Mouse (Mus musculus): ENCODE data around the gene H2-Oa. TPM values are rescaled to one million over a fixed set of nuclear protein-coding genes. Genes with fewer than 3 reads are reported as not detected.

Gene H2-Oa
- total RNA-seq, 2 experiments from 2014 or later, result 0.47 TPM; not detected in 1

DNA sequence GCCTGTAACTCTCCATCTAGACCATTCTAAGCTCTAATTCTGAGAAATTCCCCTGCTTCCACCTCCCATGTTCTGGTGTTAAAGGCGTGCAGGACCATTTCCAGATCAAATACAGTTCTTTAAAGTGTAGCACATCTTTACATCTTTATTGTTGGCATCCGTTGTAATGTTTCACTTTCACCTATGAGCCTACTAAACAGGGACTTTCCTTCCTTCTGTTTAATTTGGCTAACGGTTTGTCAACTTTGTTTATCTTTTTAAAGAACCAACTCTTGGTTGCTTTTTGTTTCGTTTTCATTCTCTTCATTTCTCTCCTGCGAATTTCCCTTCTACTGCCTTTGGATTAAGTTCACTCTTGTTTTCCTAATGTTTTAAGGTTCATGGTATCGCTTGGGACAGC lies 10.7 kb downstream of the H2-Oa start:
- no peak overlapping the region for H3K4me3 ChIP-seq
- intact Hi-C loops (cut with DNase I), result no loop called here
- H3K27ac ChIP-seq, result no peak overlapping the region
- TF ChIP-seq CTCF (IDR thresholded peaks at IDR 0.05), result no peak
- no peak for DNase-seq (ENCODE audit: extremely low spot score in 1 of 2, low spot score in 2 of 2)

DNA sequence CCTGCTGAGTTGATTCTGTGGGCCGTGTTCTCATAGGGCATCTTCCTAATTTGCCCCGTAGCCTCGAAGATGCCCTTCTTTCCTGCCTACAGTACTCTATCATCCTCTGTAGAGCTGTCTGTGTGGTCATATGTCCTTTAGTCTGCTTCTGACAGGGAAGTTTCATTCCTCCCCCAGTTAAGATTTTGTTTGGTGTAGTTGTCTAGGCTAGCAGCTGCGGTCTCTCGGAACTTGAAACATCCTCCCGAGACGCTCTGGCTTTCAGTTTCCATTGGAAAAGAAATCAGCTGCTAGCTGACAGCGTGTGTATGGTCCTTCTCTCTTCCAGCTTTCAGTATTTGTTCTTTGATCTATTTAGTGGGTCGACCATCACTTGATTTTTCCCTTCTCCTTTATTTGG lies 12.7 kb downstream of the H2-Oa start:
- Histone ChIP-seq H3K4me3 (no peak overlapping the region), H3K27ac (no peak overlapping the region)
- intact Hi-C loops (cut with DNase I), result no loop called here
- DNase-seq (ENCODE audit: extremely low spot score in 1 of 2, low spot score in 2 of 2), result no peak
- no peak for TF ChIP-seq CTCF (IDR thresholded peaks at IDR 0.05)

DNA sequence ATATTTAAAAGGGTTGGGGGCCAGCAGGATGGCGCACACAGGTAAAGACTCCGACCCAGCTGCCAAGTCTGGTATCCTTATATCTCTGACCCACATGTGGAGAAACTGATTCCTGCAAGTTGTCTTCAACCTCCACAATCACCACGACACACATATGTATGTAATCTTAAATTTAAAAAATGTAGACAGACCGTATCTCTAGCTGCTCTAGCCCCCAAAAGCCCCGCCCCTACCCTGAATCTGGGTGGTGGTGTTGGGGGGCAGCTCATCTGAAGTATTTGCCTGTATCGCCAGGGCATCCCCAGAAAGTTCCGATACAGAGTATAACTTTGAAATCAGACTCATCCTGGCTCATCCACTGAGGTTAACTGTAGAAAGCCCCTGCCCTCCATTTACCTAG lies 14.4 kb downstream of the H2-Oa start:
- Histone ChIP-seq H3K27ac (no peak overlapping the region), H3K4me3 (no peak overlapping the region)
- TF ChIP-seq CTCF (IDR thresholded peaks at IDR 0.05), result no peak
- intact Hi-C loops (cut with DNase I), result no loop called here
- no peak for DNase-seq (ENCODE audit: extremely low spot score in 1 of 2, low spot score in 2 of 2)

DNA sequence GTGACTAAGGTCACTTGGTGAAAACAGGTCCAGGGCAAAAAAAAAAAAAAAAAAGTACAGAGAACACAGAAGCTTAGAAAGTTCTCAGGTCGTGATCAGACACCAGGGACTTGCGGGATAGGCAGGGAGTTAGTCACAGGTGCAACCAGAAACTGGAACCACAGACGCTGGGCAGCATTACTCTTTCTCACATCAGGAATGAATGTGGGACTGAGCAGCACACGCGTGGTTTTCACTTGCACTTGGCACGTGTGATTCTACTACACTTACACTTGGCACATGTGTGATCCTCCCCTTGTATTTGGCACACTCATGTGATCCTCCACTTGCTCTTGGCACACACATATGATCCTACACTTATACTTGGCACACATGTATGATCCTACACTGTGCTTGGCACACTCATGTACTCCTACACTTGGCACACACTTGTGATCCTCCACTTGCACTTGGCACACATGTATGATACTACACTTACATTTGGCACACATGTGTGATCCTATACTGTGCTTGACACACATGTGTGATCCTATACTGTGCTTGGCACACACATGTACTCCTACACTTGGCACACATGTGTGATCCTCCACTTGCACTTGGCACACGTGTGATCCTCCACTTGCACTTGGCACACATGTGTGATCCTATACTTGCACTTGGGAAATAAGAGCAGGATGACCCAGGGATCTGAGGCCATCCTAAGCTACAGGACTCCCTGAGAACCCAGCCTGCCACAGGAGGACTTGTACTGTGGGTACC lies 15.1 kb downstream of the H2-Oa start:
- Histone ChIP-seq H3K27ac (no peak overlapping the region), H3K4me3 (no peak overlapping the region)
- intact Hi-C loops (cut with DNase I), result no loop called here
- TF ChIP-seq CTCF (IDR thresholded peaks at IDR 0.05), result no peak
- no peak for DNase-seq (ENCODE audit: extremely low spot score in 1 of 2, low spot score in 2 of 2)

DNA sequence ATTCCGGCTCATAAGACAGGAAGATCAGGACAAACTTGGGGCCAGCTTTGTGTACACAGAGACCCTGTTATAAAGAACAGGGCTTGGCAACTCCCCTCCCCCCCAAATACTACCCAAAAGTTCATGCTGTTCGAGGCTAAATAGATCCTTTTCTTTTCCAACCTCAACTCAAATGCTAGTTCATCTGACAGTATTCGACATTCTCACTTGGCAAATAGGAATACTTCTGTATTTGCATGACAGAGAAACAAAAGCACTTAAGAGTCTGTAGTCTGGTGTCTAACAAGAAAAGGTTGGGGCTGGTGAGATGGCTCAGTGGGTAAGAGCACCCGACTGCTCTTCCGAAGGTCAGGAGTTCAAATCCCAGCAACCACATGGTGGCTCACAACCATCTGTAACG lies 16.3 kb downstream of the H2-Oa start:
- no peak for TF ChIP-seq CTCF (IDR thresholded peaks at IDR 0.05)
- no peak for DNase-seq (ENCODE audit: extremely low spot score in 1 of 2, low spot score in 2 of 2)
- intact Hi-C loops (cut with DNase I), result no loop called here
- Histone ChIP-seq H3K4me3 (no peak overlapping the region), H3K27ac (no peak overlapping the region)

DNA sequence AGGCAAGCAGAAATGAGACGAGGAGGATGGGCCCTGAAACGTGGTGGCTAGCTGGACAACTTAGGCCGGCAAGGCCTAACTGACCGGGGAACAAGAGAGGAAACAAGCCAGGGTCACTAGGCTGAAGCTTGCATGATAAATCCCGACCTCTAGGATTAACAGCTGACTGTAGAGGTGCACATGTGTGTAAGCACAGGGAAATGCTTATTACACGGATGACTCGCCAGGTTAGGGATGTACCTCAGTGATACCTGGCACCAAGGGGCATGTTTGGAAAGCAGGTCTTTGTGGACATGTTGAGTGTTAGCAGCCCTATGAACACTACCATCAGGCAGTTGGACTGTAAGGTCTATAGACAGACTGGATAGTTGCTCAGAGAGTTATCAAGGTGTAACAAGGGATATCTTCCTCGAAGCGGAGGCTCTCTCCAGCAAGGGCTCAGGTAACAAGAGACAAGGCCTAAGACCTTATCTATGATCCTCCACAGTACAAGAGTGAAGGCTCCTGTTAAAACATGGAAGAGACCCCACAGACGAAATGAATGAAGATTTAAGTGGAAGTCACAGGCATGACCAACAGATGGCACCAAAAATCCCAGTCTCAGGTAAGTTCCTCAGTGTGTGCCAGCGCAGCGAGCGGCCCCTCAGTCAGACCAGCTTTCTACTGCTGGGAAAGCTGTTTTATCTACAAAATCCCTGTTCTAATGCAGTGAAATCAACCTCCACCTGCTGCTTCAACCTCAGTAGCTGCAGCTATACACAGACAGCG lies 17.1 kb downstream of the H2-Oa start:
- TF ChIP-seq CTCF (IDR thresholded peaks at IDR 0.05), result peak; percentile 48
- DNase-seq (ENCODE audit: extremely low spot score in 1 of 2, low spot score in 2 of 2), result no peak
- Histone ChIP-seq H3K27ac (no peak overlapping the region), H3K4me3 (no peak overlapping the region)
- intact Hi-C loops (cut with DNase I), result no loop called here

DNA sequence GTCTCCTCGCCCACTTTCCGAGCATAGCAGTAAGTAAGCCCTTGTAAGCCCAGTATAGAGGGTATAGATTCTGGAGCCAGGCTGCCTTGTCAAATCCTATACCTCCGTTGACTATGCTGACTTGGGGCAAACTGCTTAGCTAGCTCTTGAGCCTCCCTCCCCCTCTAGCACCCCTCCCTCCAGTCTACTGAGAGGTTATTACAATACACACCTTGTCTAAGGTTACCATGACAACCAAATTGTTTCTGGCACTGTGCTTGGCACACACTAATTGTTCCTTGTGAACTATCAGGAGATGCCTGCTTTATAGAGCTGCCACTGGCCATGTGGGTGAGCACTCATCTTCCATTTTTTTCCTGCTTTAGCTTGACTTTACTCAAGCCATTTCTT lies 17.7 kb downstream of the H2-Oa start:
- no peak for DNase-seq (ENCODE audit: extremely low spot score in 1 of 2, low spot score in 2 of 2)
- Histone ChIP-seq H3K27ac (no peak overlapping the region), H3K4me3 (no peak overlapping the region)
- TF ChIP-seq CTCF (IDR thresholded peaks at IDR 0.05), result no peak
- intact Hi-C loops (cut with DNase I), result loop anchor here (2.0 kb wide), 1 partner anchor 73 kb away; no protein-coding TSS in a partner anchor

DNA sequence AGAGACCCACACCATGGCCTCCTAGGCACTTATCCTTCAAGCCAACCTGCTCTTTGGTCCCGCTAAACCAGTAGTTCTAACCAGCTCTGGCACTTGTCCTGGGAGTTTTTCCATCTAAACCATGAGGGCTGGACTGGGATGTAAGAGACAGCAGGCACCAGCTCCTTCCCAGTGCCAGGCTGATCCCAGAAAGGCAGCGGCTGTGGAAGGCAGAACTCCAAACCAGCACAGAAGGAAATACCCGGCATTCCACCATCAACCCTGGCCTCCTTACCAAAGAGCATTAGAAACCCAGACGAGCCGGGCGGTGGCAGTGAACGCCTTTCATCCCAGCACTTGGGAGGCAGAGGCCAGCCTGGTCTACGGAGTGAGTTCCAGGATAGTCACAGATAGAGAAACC lies 18.2 kb downstream of the H2-Oa start:
- intact Hi-C loops (cut with DNase I), result loop anchor here (2.0 kb wide), 1 partner anchor 74 kb away; no protein-coding TSS in a partner anchor
- no peak overlapping the region for H3K27ac ChIP-seq

DNA sequence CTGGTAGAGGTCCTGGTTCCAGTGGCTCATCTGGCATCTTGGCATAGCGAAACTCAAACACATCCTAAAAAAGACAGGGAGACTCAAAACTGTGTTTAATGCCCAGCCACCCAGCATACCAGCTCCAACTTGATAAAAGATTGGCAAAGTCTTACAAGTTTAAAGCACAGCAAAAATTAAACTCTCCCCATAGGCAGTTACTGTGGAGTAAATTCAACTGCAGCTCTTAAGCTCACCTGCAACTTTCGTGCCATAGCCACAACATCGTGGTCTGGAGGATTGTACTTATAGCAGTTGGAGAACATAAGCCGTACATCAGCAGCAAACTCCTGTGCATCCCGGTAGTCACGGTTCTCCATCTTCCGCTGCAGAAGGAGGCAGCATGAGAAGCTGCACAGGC lies 22.0 kb downstream of the H2-Oa start:
- TF ChIP-seq CTCF (IDR thresholded peaks at IDR 0.05), result no peak
- Histone ChIP-seq H3K4me3 (no peak overlapping the region), H3K27ac (no peak overlapping the region)
- intact Hi-C loops (cut with DNase I), result no loop called here
- DNase-seq (ENCODE audit: extremely low spot score in 1 of 2, low spot score in 2 of 2), result no peak

More for the DNA sequence above, 18.2 kb downstream of the H2-Oa start:
- TF ChIP-seq CTCF (IDR thresholded peaks at IDR 0.05), result no peak
- no peak for DNase-seq (ENCODE audit: extremely low spot score in 1 of 2, low spot score in 2 of 2)
- H3K4me3 ChIP-seq, result no peak overlapping the region

DNA sequence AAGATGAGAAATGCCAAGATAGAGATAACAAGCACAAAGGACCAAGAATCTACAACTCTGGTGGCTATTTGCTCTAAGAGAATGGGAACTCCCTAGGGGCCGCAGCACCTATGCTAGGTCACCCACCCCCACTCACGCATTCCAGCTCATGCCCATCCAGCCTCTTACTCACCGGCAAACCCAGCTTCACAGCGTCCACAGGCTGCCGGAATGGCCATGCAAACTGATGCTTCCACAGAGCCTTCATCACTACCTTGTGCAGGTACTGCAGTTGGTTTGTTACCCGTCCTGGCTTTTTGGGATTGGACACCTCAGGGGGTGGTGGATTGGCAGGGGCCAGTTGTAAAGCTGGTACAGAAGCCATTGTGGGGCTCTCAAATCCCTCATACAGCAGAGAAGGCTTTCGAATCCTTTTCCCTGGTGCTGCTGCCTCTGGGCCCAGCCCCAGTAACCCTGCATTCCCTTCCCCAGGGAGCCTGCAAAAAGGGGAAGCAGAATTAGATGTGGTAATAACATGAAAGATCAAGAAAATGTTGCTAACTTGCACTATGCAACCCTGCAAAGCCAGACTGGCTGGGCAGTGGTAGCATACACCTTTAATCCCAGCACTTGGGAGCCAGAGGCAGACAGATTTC lies 24.7 kb downstream of the H2-Oa start:
- TF ChIP-seq CTCF (IDR thresholded peaks at IDR 0.05), result no peak
- H3K27ac ChIP-seq, result no peak overlapping the region
- H3K4me3 ChIP-seq, result peak overlapping the region; percentile 90
- no peak for DNase-seq (ENCODE audit: extremely low spot score in 1 of 2, low spot score in 2 of 2)
- intact Hi-C loops (cut with DNase I), result no loop called here

DNA sequence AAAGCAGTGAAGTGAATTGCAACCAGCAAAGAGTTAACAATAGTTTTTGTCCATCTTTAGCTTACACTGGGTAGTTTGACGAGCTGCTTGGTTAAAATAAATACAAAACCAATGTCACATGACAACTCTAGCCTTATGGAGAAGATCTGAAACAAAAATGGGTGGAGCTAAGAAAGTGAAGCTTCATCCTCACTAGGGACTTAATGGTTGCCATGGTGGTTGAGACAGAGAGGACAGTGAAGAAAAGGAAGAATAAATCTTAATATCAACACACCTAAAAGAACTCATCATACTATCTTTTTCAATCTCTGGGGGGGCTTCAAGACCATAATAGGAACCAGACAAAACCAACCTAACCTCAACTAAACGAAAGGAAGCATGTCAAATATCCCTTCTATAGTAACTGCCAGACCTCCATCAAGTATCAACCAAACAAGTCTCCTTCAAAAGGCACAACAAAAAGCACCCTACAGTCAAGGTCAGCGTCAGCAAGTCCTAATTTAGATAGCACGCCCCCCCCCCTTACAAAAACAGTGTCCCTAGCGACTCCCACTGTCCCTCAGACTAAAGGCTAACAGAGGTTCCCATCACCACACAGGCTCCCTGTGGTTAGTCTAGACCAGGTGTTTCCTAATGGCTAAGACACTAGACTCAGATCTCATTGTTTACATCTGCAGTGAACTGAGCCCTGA lies 25.4 kb downstream of the H2-Oa start:
- Histone ChIP-seq H3K4me3 (peak overlapping the region; percentile 90), H3K27ac (peak overlapping the region; percentile 84; the same call in 1 of the 2 replicates)
- DNase-seq (ENCODE audit: extremely low spot score in 1 of 2, low spot score in 2 of 2), result no peak
- TF ChIP-seq CTCF (IDR thresholded peaks at IDR 0.05), result no peak
- intact Hi-C loops (cut with DNase I), result loop anchor here (2.0 kb wide), 1 partner anchor 85 kb away; no protein-coding TSS in a partner anchor

All from left cerebral cortex, adult 2 months (tissue).